Mouse (Mus musculus): Measurements from ENCODE around the gene Iqcf3. TPM values are rescaled to one million over a fixed set of nuclear protein-coding genes. Genes with fewer than 3 reads are reported as not detected.

Iqcf3 gene
- polyA plus RNA-seq, 1 experiment: not detected

DNA sequence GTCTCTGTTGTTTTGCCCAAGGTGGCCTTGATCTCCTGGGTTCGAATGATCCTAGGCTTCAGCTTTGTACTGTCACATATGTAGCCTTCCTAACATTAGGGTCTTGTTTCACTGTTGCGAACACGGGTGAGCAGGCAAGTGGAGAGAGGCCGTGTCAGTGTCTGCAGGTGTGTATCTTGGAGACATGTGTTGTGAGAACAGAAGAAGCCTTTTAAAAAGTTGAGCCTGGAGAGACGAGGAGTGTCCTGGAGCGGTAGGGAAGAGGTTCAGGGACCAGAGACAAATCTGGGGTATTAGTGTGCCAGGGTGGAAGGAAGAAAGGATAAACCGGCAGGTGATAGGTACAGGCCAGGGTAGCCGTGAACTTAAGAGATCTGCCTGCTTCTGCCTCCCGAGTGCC lies 83.3 kb downstream of the Iqcf3 start:
- H3K4me3 ChIP-seq (ENCODE audit: insufficient read depth, poor library complexity, severe bottlenecking): peak overlapping the region; percentile 61
- TF ChIP-seq MYOD1 (IDR thresholded peaks at IDR 0.05; ENCODE audit: control insufficient read depth, insufficient read length, low read depth) (no peak), USF1 (IDR thresholded peaks at IDR 0.05; ENCODE audit: low read depth) (no peak), MYOG (IDR thresholded peaks at IDR 0.05; ENCODE audit: control insufficient read depth, extremely low read depth, insufficient read length) (no peak), CEBPB (IDR thresholded peaks at IDR 0.05; ENCODE audit: low read depth) (no peak)
- H3K79me3 ChIP-seq (ENCODE audit: low read depth): peaks cover 18% of the 10 kb centered on the region
- H3K36me3 ChIP-seq (ENCODE audit: control insufficient read depth, insufficient read depth): peaks cover 4% of the 10 kb centered on the region
- H3K27me3 ChIP-seq (ENCODE audit: control insufficient read depth, insufficient read depth, insufficient read length): no peaks in the 10 kb centered on the region
- peak overlapping the region; percentile 83 for H3ac ChIP-seq (ENCODE audit: control insufficient read depth, insufficient read length, low read depth)
- H3K79me2 ChIP-seq (ENCODE audit: control insufficient read depth, insufficient read depth): peaks cover 52% of the 10 kb centered on the region

DNA sequence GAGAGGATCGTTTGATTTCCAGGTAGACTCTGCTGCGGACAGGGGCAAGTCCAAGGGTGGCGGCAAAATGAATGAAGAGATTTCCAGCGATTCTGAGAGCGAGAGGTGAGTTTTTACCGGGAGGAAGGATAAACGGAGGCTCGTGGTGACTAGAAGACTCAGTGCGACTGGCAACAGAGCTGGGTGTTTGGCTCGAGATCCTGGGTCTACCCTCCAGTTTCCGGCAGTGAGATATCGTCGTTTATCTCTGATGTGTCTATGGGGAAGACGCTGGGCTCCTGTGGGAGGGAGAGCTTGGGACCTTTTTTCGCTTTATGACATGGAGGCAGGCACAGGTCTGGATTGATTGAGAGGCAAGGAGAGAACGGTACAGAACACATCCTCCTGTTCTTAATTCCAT lies 83.8 kb downstream of the Iqcf3 start:
- Histone ChIP-seq H3ac (ENCODE audit: control insufficient read depth, insufficient read length, low read depth) (peak overlapping the region; percentile 83), H3K36me3 (ENCODE audit: control insufficient read depth, insufficient read depth) (peaks cover 5% of the 10 kb centered on the region), H3K79me3 (ENCODE audit: low read depth) (peaks cover 18% of the 10 kb centered on the region), H3K4me3 (ENCODE audit: insufficient read depth, poor library complexity, severe bottlenecking) (peak overlapping the region; percentile 61), H3K79me2 (ENCODE audit: control insufficient read depth, insufficient read depth) (peaks cover 53% of the 10 kb centered on the region), H3K27me3 (ENCODE audit: control insufficient read depth, insufficient read depth, insufficient read length) (no peaks in the 10 kb centered on the region)
- no peak for TF ChIP-seq USF1 (IDR thresholded peaks at IDR 0.05; ENCODE audit: low read depth)
- TF ChIP-seq MYOG (IDR thresholded peaks at IDR 0.05; ENCODE audit: control insufficient read depth, extremely low read depth, insufficient read length): no peak
- no peak for TF ChIP-seq FOSL1 (IDR thresholded peaks at IDR 0.05; ENCODE audit: insufficient read depth, low read length, poor library complexity, severe bottlenecking)
- no peak for TF ChIP-seq MYOD1 (IDR thresholded peaks at IDR 0.05; ENCODE audit: control insufficient read depth, insufficient read length, low read depth)
- TF ChIP-seq CEBPB (IDR thresholded peaks at IDR 0.05; ENCODE audit: low read depth): no peak
- TF ChIP-seq MAX (IDR thresholded peaks at IDR 0.05): no peak
- no peak for TF ChIP-seq CTCF (IDR thresholded peaks at IDR 0.05; ENCODE audit: control insufficient read depth, insufficient read depth, insufficient read length)

DNA sequence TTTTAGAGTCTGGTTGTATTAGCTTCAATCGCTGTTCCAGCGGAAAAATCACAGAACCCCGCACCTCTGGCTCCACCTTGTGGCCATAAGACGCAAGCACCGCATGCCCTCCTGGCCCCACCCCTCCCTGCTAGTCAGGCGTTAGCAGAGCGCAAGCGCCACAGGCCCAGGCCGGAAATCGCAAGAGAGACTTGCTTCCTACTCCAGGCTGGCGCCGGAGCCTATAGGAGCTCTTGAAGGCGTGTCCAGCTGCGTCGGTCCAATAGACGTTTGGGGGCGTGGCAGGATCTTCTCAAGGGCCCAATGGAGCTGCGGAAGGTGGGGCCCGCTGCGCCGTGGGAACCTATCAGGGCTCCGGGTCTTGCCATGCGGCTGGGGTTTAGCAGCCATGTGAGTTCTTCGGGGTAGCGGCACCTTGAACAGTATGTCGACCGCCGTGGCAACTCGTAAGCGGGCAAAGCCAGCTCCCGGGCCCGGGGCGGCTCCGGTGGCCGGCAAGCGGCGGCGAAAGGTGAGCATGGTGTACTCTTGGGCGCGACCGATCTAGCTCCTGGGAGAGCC lies 84.4 kb downstream of the Iqcf3 start, which contains the start of gene Parp3:
Gene Parp3 (minus strand): TSS at position 26 of the 561 bp plus-strand sequence.
- peak within 1 kb of the TSS; percentile 61 for H3K4me3 ChIP-seq (ENCODE audit: insufficient read depth, poor library complexity, severe bottlenecking)
- peaks cover 53% of the 10 kb centered on the region for H3K79me2 ChIP-seq (ENCODE audit: control insufficient read depth, insufficient read depth)
- H3K79me3 ChIP-seq (ENCODE audit: low read depth): peaks cover 18% of the 10 kb centered on the region
- TF ChIP-seq MAX (IDR thresholded peaks at IDR 0.05): peak; percentile 84
- TF ChIP-seq CTCF (IDR thresholded peaks at IDR 0.05; ENCODE audit: control insufficient read depth, insufficient read depth, insufficient read length): peak; percentile 95
- no peak for TF ChIP-seq CEBPB (IDR thresholded peaks at IDR 0.05; ENCODE audit: low read depth)
- H3K27me3 ChIP-seq (ENCODE audit: control insufficient read depth, insufficient read depth, insufficient read length): no peaks in the 10 kb centered on the region
- H3K36me3 ChIP-seq (ENCODE audit: control insufficient read depth, insufficient read depth): peaks cover 5% of the 10 kb centered on the region
- H3ac ChIP-seq (ENCODE audit: control insufficient read depth, insufficient read length, low read depth): peak within 1 kb of the TSS; percentile 83

DNA sequence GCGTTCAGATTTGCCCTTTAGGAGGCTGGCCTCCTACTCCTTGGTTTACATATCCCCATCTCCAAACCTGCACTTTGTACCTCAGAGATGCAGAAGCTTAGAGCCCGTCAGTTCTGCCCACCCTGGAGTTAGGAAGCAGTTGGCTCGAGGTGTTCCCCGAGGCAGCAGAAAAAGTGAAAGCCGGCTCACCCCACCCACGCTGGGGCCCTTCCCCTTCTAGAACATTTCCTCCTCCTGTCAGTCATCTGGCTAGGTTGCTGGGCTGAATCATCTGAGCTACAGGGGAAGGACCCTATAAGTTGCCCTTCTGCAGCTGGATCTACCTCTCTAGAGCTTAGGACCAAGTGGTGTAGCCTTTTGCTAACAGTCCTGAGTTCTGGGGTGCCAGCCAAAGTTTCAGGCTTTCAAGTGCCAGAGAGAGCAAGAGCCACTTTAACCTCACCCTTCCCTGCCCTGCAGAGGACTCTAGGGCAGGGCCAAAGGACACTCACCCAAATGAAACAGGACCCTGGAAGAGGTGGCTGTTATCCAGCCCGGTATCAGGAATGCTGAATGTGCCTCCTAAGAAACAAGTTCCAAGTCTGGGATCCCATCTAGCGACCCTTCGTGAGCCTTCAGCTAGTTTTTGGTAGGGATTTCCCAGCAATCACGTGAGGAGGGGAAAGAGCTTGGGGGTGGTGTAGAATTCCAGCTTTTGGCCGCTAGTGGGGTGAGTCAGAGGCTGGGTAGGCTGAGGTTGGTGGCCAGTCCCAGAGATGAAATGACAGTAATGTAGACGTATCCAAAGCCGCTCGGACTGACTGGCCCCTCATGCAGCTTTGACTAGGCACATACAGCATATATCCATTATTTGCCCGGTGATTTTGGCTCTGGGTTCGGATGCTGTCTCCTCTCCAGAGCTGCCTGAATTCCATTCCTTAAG lies 85.2 kb downstream of the Iqcf3 start:
- Histone ChIP-seq H3K27me3 (ENCODE audit: control insufficient read depth, insufficient read depth, insufficient read length) (no peaks in the 10 kb centered on the region), H3ac (ENCODE audit: control insufficient read depth, insufficient read length, low read depth) (peak overlapping the region; percentile 53), H3K36me3 (ENCODE audit: control insufficient read depth, insufficient read depth) (peaks cover 5% of the 10 kb centered on the region), H3K4me3 (ENCODE audit: insufficient read depth, poor library complexity, severe bottlenecking) (peak overlapping the region; percentile 61), H3K79me2 (ENCODE audit: control insufficient read depth, insufficient read depth) (peaks cover 53% of the 10 kb centered on the region), H3K79me3 (ENCODE audit: low read depth) (peaks cover 18% of the 10 kb centered on the region)
- TF ChIP-seq CTCF (IDR thresholded peaks at IDR 0.05; ENCODE audit: control insufficient read depth, insufficient read depth, insufficient read length) (no peak), USF1 (IDR thresholded peaks at IDR 0.05; ENCODE audit: low read depth) (peak; percentile 98)

DNA sequence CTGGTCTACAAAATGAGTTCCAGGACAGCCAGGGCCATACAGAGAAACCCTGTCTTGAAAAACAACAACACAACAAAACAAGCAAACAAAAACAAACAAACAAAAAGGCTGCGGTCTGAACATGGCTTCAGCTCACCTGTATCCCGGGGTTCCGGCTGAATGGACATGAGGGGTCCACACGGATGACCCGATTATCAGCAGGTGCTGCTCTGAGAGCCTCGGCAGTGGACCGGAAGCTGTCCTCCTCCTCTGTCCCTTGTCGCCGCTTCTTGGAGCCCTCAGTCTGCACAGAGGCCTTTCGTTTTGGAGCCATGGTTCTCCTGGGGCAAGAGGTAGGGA lies 85.8 kb downstream of the Iqcf3 start, which contains the start of gene Rrp9:
Gene Rrp9 (plus strand): TSS at position 301 of the 339 bp plus-strand sequence.
- peaks cover 5% of the 10 kb centered on the region for H3K36me3 ChIP-seq (ENCODE audit: control insufficient read depth, insufficient read depth)
- H3ac ChIP-seq (ENCODE audit: control insufficient read depth, insufficient read length, low read depth): peak within 1 kb of the TSS; percentile 53
- no peak for TF ChIP-seq USF1 (IDR thresholded peaks at IDR 0.05; ENCODE audit: low read depth)
- no peak for TF ChIP-seq MYOD1 (IDR thresholded peaks at IDR 0.05; ENCODE audit: control insufficient read depth, insufficient read length, low read depth)
- TF ChIP-seq FOSL1 (IDR thresholded peaks at IDR 0.05; ENCODE audit: insufficient read depth, low read length, poor library complexity, severe bottlenecking): no peak
- no peak for TF ChIP-seq MYOG (IDR thresholded peaks at IDR 0.05; ENCODE audit: control insufficient read depth, extremely low read depth, insufficient read length)
- TF ChIP-seq MAX (IDR thresholded peaks at IDR 0.05): no peak
- TF ChIP-seq CEBPB (IDR thresholded peaks at IDR 0.05; ENCODE audit: low read depth): no peak
- no peak for TF ChIP-seq CTCF (IDR thresholded peaks at IDR 0.05; ENCODE audit: control insufficient read depth, insufficient read depth, insufficient read length)
- peaks cover 53% of the 10 kb centered on the region for H3K79me2 ChIP-seq (ENCODE audit: control insufficient read depth, insufficient read depth)
- H3K79me3 ChIP-seq (ENCODE audit: low read depth): peaks cover 18% of the 10 kb centered on the region
- H3K27me3 ChIP-seq (ENCODE audit: control insufficient read depth, insufficient read depth, insufficient read length): no peaks in the 10 kb centered on the region
- peak within 1 kb of the TSS; percentile 61 for H3K4me3 ChIP-seq (ENCODE audit: insufficient read depth, poor library complexity, severe bottlenecking)

DNA sequence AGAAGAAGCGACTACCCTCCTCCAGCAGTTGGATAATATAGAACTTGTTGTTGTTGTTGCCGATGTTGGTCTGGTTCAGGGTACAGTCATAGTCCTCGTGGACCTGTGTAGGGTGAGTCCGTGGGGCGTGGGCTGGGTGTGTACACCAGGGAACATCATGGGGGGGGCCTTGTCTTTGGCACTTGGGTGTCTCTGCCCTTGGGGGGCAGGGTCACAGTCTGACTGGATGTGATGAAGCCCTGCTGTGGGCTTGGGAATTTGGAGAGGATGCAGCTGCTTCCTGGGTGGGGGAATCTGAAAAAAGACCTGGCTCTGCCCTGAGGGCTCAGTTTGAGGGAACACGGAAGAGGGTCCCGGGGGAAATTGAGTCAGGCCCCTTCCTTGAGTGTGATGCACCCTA lies 86.4 kb downstream of the Iqcf3 start:
- TF ChIP-seq USF1 (IDR thresholded peaks at IDR 0.05; ENCODE audit: low read depth): no peak
- no peak for TF ChIP-seq CTCF (IDR thresholded peaks at IDR 0.05; ENCODE audit: control insufficient read depth, insufficient read depth, insufficient read length)
- no peak for TF ChIP-seq CEBPB (IDR thresholded peaks at IDR 0.05; ENCODE audit: low read depth)
- TF ChIP-seq MYOG (IDR thresholded peaks at IDR 0.05; ENCODE audit: control insufficient read depth, extremely low read depth, insufficient read length): no peak
- TF ChIP-seq MYOD1 (IDR thresholded peaks at IDR 0.05; ENCODE audit: control insufficient read depth, insufficient read length, low read depth): no peak
- TF ChIP-seq FOSL1 (IDR thresholded peaks at IDR 0.05; ENCODE audit: insufficient read depth, low read length, poor library complexity, severe bottlenecking): no peak
- TF ChIP-seq MAX (IDR thresholded peaks at IDR 0.05): no peak
- Histone ChIP-seq H3ac (ENCODE audit: control insufficient read depth, insufficient read length, low read depth) (peak overlapping the region; percentile 19), H3K79me2 (ENCODE audit: control insufficient read depth, insufficient read depth) (peaks cover 48% of the 10 kb centered on the region), H3K79me3 (ENCODE audit: low read depth) (peaks cover 18% of the 10 kb centered on the region), H3K27me3 (ENCODE audit: control insufficient read depth, insufficient read depth, insufficient read length) (no peaks in the 10 kb centered on the region), H3K36me3 (ENCODE audit: control insufficient read depth, insufficient read depth) (peaks cover 5% of the 10 kb centered on the region), H3K4me3 (ENCODE audit: insufficient read depth, poor library complexity, severe bottlenecking) (peak overlapping the region; percentile 61)

All from C2C12 (cell line).